Mouse (Mus musculus) midbrain, postnatal 0 days (tissue): Measurements from ENCODE around the gene Clic4. TPM values are rescaled to one million over a fixed set of nuclear protein-coding genes. Genes with fewer than 3 reads are reported as not detected.
"Not testable (repeated sequence)": the region's sequence is repeated elsewhere in the genome, so short reads cannot be mapped to it uniquely, and the experiment has no call there.

Experiments used
- ATAC-seq: fragments of 200-750 bp; cut with Nextera tagmentation; 2 replicates; pipeline ENCODE4 v1.8.0; 2017; ENCODE audit warnings: moderate number of reproducible peaks, mild to moderate bottlenecking, moderate TSS enrichment, moderate library complexity; ENCODE audit not compliant: low FRiP score
- DNase-seq: peaks from one replicate; pipeline ENCODE4 v3.0.0-alpha.2; 2015; ENCODE audit warnings: low spot score
- H3K27ac ChIP-seq: fragments of 300-500 bp; sonication (generic); 2 replicates; pipeline ENCODE4 v1.5.1; 2014; ENCODE audit warnings: low read depth, mild to moderate bottlenecking, low read length, mixed read lengths
- H3K27me3 ChIP-seq: fragments of 300-500 bp; sonication (generic); 2 replicates; pipeline ENCODE4 v1.6.1; 2014; ENCODE audit warnings: low read length, control low read depth, mixed read lengths; ENCODE audit not compliant: insufficient read depth
- H3K36me3 ChIP-seq: fragments of 300-500 bp; sonication (generic); 2 replicates; pipeline ENCODE4 v1.6.1; 2014; ENCODE audit warnings: low read length, control low read depth, mixed read lengths; ENCODE audit not compliant: insufficient read depth
- H3K4me1 ChIP-seq: fragments of 300-500 bp; sonication (generic); 2 replicates; pipeline ENCODE4 v1.6.1; 2014; ENCODE audit warnings: mild to moderate bottlenecking, control low read depth, antibody characterized with exemption, low read length, mixed read lengths; ENCODE audit not compliant: insufficient read depth
- H3K4me2 ChIP-seq: fragments of 300-500 bp; sonication (generic); 2 replicates; pipeline ENCODE4 v1.6.1; 2014; ENCODE audit warnings: low read depth, mild to moderate bottlenecking, low read length, mixed read lengths; ENCODE audit not compliant: poor library complexity, severe bottlenecking
- H3K4me3 ChIP-seq: fragments of 300-500 bp; sonication (generic); 2 replicates; pipeline ENCODE4 v1.5.1; 2014; ENCODE audit warnings: low read depth, mild to moderate bottlenecking, low read length, moderate library complexity
- H3K9ac ChIP-seq: fragments of 300-500 bp; sonication (generic); replicated peaks from 2 replicates; pipeline ENCODE4 v1.6.1; 2014; ENCODE audit warnings: mild to moderate bottlenecking, low read length, moderate library complexity, mixed read lengths; ENCODE audit not compliant: poor library complexity, severe bottlenecking
- H3K9me3 ChIP-seq: fragments of 300-500 bp; sonication (generic); 2 replicates; pipeline ENCODE4 v1.6.1; 2016; ENCODE audit warnings: low read length, control low read depth
- CTCF ChIP-seq: IDR thresholded peaks from 2 replicates; pipeline ENCODE4 v1.5.1; 2016; ENCODE audit warnings: antibody characterized with exemption, mild to moderate bottlenecking
- WGBS: fragments of 180-500 bp; shearing (Covaris S2); extraction: QIAGEN DNeasy Blood & Tissue Kit; methylation state at CpG from one replicate; pipeline ENCODE4 v1.1.7; 2014; 5-methylcytosine and 5-hydroxymethylcytosine counted together
- polyA plus RNA-seq: library from polyadenylated mRNA; unstranded; fragments of >200 nt; fragmentation: Nextera tagmentation; extraction: Ambion mirVana; gene quantifications from 2 replicates; pipeline ENCODE4 v1.2.1, GENCODE M21; 2015
- total RNA-seq: library from RNA; depleted of rRNA; stranded (reverse); fragments of >200 nt; gene quantifications from 2 replicates; pipeline ENCODE4 v1.2.3, GENCODE M21; 2014

The Clic4 gene
- total and polyA plus RNA-seq, 2 experiments from 2014 or later, result 38.0 to 47.4 TPM

DNA sequence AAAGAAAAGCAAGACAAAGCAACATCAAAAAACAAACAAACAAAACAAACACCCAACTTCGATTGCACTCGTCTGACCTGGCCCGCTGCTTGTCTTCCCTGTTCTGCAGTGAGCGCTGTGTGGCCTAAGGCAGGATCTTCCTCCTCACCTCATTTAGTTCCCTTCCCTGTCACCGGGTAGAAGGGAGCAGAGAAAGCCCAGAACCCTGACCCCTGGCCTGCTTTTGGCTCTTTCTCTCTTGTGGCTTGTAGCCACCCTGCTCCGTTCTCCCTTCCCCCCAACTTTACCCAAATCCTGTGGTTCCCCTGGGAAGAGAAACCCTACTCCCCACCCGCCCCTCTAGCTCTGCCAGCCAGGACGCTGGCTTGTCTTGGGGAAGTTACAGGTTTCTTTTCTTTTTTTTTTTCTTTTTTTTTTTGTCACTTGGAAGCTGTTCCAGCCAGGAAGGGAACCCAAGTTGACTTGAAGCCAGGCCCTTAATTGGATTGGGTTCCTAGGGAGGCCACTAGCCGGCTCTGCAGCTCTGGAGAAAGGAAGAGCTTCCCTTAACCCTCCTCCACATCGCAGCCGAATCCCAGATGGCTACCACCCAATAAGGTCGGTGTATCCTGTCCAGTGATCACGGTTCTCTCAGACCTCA lies 10.2 kb upstream of the Clic4 start:
- no peak overlapping the region for H3K27ac ChIP-seq
- no peak overlapping the region for H3K9ac ChIP-seq
- H3K4me1 ChIP-seq, result no peaks in the 10 kb centered on the region
- WGBS, result 62% methylated on average over 13 of the region's 13 CpGs
- no peak for TF ChIP-seq CTCF
- H3K9me3 ChIP-seq, result no peaks in the 10 kb centered on the region
- H3K27me3 ChIP-seq, result 0 out of 2 replicates have a peak, but pooled peaks cover 4% of the 10 kb centered on the region
- DNase-seq, result no peak
- no peak for ATAC-seq
- H3K4me2 ChIP-seq, result no peak overlapping the region
- no peaks in the 10 kb centered on the region for H3K36me3 ChIP-seq
- no peak overlapping the region for H3K4me3 ChIP-seq

DNA sequence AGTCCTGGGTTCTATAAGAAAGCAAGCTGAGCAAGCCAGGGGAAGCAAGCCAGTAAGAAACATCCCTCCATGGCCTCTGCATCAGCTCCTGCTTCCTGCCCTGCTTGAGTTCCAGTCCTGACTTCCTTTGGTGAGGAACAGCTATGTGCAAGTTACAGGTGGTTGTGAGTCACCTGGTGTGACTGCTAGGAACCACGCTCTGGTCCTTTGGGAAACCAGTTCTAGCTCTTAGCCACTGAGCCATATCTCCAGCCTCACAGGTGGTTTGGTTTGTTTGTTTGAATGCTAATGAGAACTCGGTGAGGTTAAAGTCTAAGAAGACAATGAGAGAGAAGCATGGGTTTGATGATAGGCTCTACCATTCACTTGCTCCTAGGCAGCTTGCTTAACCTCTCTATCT lies 7.4 kb upstream of the Clic4 start:
- not testable (repeated sequence) for H3K27ac ChIP-seq, ATAC-seq, H3K36me3 ChIP-seq, H3K9ac ChIP-seq, H3K9me3 ChIP-seq, H3K27me3 ChIP-seq, DNase-seq, H3K4me1 ChIP-seq, H3K4me2 ChIP-seq, H3K4me3 ChIP-seq
- 61% methylated on average over 2 of the region's 2 CpGs for WGBS

DNA sequence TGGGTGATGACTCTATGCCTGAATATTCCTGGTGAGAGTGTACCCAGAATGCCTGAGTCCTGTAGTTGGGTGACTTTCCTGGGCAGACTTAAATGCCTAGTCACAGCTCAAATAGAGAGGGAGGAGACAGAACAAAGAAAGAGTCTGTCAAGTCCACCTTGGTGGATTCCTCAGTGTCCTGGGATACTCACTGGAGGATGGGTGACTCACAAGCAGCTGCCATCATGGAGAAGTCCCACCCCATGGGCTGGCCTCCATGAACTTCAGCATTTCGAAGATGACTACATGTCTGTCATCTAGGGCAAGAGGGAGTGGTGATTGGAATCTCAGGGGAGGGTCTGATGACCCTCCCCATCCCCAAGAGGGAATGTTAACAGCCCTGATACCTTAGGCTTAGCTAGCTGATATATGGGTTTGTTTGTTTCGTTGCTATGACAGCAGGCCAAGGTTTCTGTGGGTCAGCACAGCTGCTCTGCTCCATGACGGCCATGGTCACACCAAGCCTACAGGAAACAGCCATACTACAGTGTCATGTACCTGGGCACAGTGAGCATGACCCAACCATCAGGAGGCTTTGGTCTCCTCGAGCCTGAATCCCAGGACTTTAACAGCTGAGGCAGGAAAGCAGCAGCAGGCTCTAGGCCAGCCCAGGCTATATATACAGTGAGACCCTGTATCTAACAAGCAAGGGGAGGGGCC lies 4.2 kb upstream of the Clic4 start:
- ATAC-seq (no peak), DNase-seq (no peak)
- H3K4me2 ChIP-seq, result no peak overlapping the region
- no peaks in the 10 kb centered on the region for H3K9me3 ChIP-seq
- H3K9ac ChIP-seq, result no peak overlapping the region
- 76% methylated on average over 4 of the region's 4 CpGs for WGBS
- H3K36me3 ChIP-seq, result no peaks in the 10 kb centered on the region; the same call in 1 of the 2 replicates
- TF ChIP-seq CTCF, result no peak
- H3K27ac ChIP-seq, result no peak overlapping the region
- H3K27me3 ChIP-seq, result no peaks in the 10 kb centered on the region
- no peak overlapping the region for H3K4me3 ChIP-seq
- no peaks in the 10 kb centered on the region for H3K4me1 ChIP-seq

DNA sequence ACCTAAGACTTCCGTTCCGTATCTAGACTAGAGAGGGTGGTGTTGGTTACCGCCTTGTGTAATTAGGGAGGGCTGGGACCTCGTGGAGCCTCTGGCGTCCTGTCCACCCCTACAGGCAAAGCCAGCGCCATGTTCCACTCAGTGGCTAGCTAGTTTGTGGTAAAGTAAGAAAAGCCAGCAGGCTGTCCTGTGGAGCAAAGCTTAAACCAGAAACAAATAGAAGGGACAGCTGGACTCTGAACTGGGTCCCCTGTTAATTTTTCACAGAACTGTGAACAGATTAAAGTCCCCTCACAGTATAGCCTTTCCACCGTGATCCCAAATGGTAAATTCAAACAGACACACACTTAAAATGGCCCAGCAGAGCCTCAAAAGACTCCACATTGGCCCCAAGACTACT lies 2.1 kb upstream of the Clic4 start:
- no peaks in the 10 kb centered on the region; the same call in 1 of the 2 replicates for H3K36me3 ChIP-seq
- ATAC-seq, result no peak
- no peak overlapping the region for H3K27ac ChIP-seq
- H3K9me3 ChIP-seq, result no peaks in the 10 kb centered on the region
- no peak for DNase-seq
- no peak overlapping the region for H3K4me3 ChIP-seq
- no peaks in the 10 kb centered on the region for H3K27me3 ChIP-seq
- WGBS, result 75% methylated on average over 7 of the region's 7 CpGs
- no peak overlapping the region for H3K9ac ChIP-seq
- no peak overlapping the region for H3K4me2 ChIP-seq
- no peak for TF ChIP-seq CTCF
- H3K4me1 ChIP-seq, result no peaks in the 10 kb centered on the region; the same call in 1 of the 2 replicates

DNA sequence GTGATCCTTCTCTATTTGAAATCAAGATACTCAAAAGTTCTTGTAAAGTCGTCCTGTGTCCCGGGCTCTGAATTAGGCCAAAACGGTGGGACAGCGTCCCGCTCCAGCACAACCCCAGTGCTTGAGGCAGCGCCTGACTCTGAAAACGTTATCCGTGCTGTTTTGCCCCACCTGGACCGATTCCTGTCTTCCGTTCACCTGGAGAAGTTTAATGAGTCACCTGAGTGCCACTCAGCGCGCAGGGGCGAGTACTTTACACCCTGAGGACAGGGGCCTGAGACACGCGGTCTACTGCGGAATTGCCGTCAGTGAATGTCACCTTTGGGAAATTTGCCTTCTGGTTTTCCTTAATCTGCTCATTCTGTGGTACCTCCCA lies 681 bp upstream of the Clic4 start:
- DNase-seq (no peak), ATAC-seq (no peak)
- Histone ChIP-seq H3K9me3 (no peaks in the 10 kb centered on the region), H3K4me2 (peak overlapping the region; percentile 82), H3K27me3 (no peaks in the 10 kb centered on the region), H3K9ac (no peak overlapping the region), H3K36me3 (no peaks in the 10 kb centered on the region; the same call in 1 of the 2 replicates), H3K4me3 (peak overlapping the region; percentile 90), H3K4me1 (no peaks in the 10 kb centered on the region; the same call in 1 of the 2 replicates), H3K27ac (no peak overlapping the region)
- no peak for TF ChIP-seq CTCF
- 4% methylated on average over 17 of the region's 17 CpGs for WGBS

DNA sequence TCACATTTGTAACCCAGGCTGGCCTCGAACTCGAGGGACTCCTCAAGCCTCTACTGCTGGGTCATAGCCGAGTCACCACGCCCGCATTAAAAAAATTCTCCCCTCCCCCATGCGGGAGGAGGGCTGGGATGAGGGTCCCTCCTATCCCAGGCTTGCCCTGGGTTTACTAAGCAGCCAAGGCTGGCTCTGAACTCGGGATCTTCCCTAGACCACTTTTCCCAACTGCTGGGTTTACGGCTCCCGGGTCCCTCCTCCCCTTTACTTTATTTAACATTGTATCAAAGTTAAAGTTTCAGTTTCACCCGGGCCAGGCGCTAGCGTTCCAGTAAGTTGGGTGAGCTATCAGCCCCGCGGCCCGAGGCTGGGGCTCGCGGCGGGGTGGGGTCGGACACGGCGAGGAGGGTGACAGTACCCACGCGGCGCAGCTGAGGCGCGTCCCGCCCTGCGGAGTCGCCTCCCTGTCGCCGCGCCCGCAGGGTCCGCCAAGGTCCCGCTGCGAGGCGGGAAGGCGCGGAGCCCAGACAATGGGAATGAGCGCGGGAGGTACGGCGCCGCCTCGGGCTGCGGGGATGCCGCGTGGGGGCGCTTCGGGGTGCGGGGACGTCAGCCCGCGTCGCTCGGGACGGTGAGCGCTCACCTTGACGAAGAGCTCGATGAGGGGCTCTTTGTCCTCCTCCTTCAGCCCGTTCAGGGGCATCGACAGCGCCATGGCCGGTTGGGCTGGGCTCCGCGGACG lies 565 bp downstream of the Clic4 start:
- Histone ChIP-seq H3K27ac (peak overlapping the region; percentile 60), H3K9ac (peak overlapping the region; percentile 70), H3K36me3 (no peaks in the 10 kb centered on the region; the same call in 1 of the 2 replicates), H3K4me2 (peak overlapping the region; percentile 82), H3K4me3 (peak overlapping the region; percentile 90), H3K9me3 (no peaks in the 10 kb centered on the region), H3K27me3 (no peaks in the 10 kb centered on the region), H3K4me1 (peaks cover 2% of the 10 kb centered on the region; the same call in 1 of the 2 replicates)
- TF ChIP-seq CTCF, result peak; percentile 2; the same call in 1 of the 2 replicates
- WGBS, result 1% methylated on average over 65 of the region's 67 CpGs
- ATAC-seq (peak; percentile 67), DNase-seq (no peak)
